Mouse (Mus musculus) mature B cell (primary cell): ENCODE results near the gene Psmg3.

Experiments used
- in situ Hi-C: fragments of 300-500 bp; cut with MboI; formaldehyde crosslinking; loops from 2 replicates; pipeline ENCODE4 v1.14.3; 2019

Gene Psmg3

GRCm38 (mm10) chr5:139826357-139827055 lies at the start of gene Psmg3, which contains the start of gene Gm26938:
Gene Psmg3 (minus strand): TSS chr5:139826885.
Gene Gm26938 (minus strand): TSS chr5:139826407.
- in situ Hi-C loops = loop anchor here (25.0 kb wide), 2 partner anchors 461 to 586 kb away; partner anchors contain the start of gene Eif3b

- in situ Hi-C loops = no loop called here
Observed at GRCm38 (mm10) chr5:139871526-139871925, 44.8 kb upstream of the Psmg3 start.

GRCm38 (mm10) chr5:139870886-139871285 lies 44.2 kb upstream of the Psmg3 start:
- in situ Hi-C loops = no loop called here

- in situ Hi-C loops = no loop called here
Observed at GRCm38 (mm10) chr5:139862759-139863158, 36.1 kb upstream of the Psmg3 start.

GRCm38 (mm10) chr5:139860328-139861104 lies 33.8 kb upstream of the Psmg3 start:
- in situ Hi-C loops = no loop called here

- in situ Hi-C loops = loop anchor here (25.0 kb wide), 2 partner anchors 438 to 563 kb away; partner anchors contain the start of gene Eif3b
Observed at GRCm38 (mm10) chr5:139849626-139850320, 23.1 kb upstream of the Psmg3 start.

- in situ Hi-C loops = loop anchor here (25.0 kb wide), 2 partner anchors 448 to 573 kb away; partner anchors contain the start of gene Eif3b
Observed at GRCm38 (mm10) chr5:139839142-139839541, 12.5 kb upstream of the Psmg3 start.

GRCm38 (mm10) chr5:139838476-139838892 lies 11.8 kb upstream of the Psmg3 start:
- in situ Hi-C loops = loop anchor here (25.0 kb wide), 2 partner anchors 449 to 574 kb away; partner anchors contain the start of gene Eif3b

GRCm38 (mm10) chr5:139835706-139836105 lies 9.0 kb upstream of the Psmg3 start:
- in situ Hi-C loops = loop anchor here (25.0 kb wide), 2 partner anchors 452 to 577 kb away; partner anchors contain the start of gene Eif3b

GRCm38 (mm10) chr5:139832125-139832524 lies 5.4 kb upstream of the Psmg3 start:
- in situ Hi-C loops = loop anchor here (25.0 kb wide), 2 partner anchors 455 to 580 kb away; partner anchors contain the start of gene Eif3b

GRCm38 (mm10) chr5:139830734-139831133 lies 4.0 kb upstream of the Psmg3 start:
- in situ Hi-C loops = loop anchor here (25.0 kb wide), 2 partner anchors 457 to 582 kb away; partner anchors contain the start of gene Eif3b

GRCm38 (mm10) chr5:139829384-139829783 lies 2.7 kb upstream of the Psmg3 start:
- in situ Hi-C loops = loop anchor here (25.0 kb wide), 2 partner anchors 458 to 583 kb away; partner anchors contain the start of gene Eif3b

GRCm38 (mm10) chr5:139827593-139827992 lies 908 bp upstream of the Psmg3 start:
- in situ Hi-C loops = loop anchor here (25.0 kb wide), 2 partner anchors 460 to 585 kb away; partner anchors contain the start of gene Eif3b

GRCm38 (mm10) chr5:139825947-139826346 lies 738 bp downstream of the Psmg3 start:
- in situ Hi-C loops = loop anchor here (25.0 kb wide), 2 partner anchors 461 to 586 kb away; partner anchors contain the start of gene Eif3b

GRCm38 (mm10) chr5:139824531-139824930 lies 2.2 kb downstream of the Psmg3 start:
- in situ Hi-C loops = no loop called here

- in situ Hi-C loops = no loop called here
Observed at GRCm38 (mm10) chr5:139821466-139822459, 4.9 kb downstream of the Psmg3 start.

- in situ Hi-C loops = no loop called here
Observed at GRCm38 (mm10) chr5:139819538-139820181, 7.0 kb downstream of the Psmg3 start, which contains the start of gene Tmem184a. Gene Tmem184a (minus strand): TSS chr5:139819917.

- in situ Hi-C loops = no loop called here
Observed at GRCm38 (mm10) chr5:139818801-139819200, 7.9 kb downstream of the Psmg3 start.

- in situ Hi-C loops = no loop called here
Observed at GRCm38 (mm10) chr5:139818056-139818455, 8.6 kb downstream of the Psmg3 start.

GRCm38 (mm10) chr5:139817292-139817691 lies 9.4 kb downstream of the Psmg3 start:
- in situ Hi-C loops = no loop called here
